Mouse (Mus musculus) heart, postnatal 4 days (tissue): ENCODE results near the gene Cryzl1. TPM values are rescaled to one million over a fixed set of nuclear protein-coding genes. Genes with fewer than 3 reads are reported as not detected.

Experiments used
- DNase-seq: peaks from one replicate; pipeline ENCODE4 v3.0.0; 2021
- total RNA-seq, 2 experiments: library from RNA; stranded (reverse); gene quantifications; 2 replicates each; pipeline ENCODE4 v1.2.3; 2021

Gene Cryzl1
- total RNA-seq, 2 experiments from 2014 or later, result 29.7 to 31.2 TPM

- DNase-seq, result no peak
Measured at GRCm38 (mm10) chr16:91640171-91640570, 88.6 kb downstream of the Cryzl1 start.

- no peak for DNase-seq
Measured at GRCm38 (mm10) chr16:91639636-91640035, 89.1 kb downstream of the Cryzl1 start.

Other genes with a start within 250 kb of the Cryzl1 start
- 10 to 100 TPM; 50.3 to 56.0 TPM for gene Ifnar1, start 243.7 kb downstream of the Cryzl1 start, total RNA-seq
- gene Ifngr2, start 181.9 kb downstream of the Cryzl1 start, total RNA-seq, result 10 to 100 TPM; 87.1 to 89.9 TPM
- 10 to 100 TPM; 38.9 to 40.9 TPM for gene Tmem50b, start 131.2 kb downstream of the Cryzl1 start, total RNA-seq
- gene Dnajc28, start 109.9 kb downstream of the Cryzl1 start, total RNA-seq, result 1 to 10 TPM; 4.5 to 5.7 TPM
- 10 to 100 TPM; 71.2 to 77.2 TPM for gene Gart, start 82.0 kb downstream of the Cryzl1 start, total RNA-seq
- gene Son, start 81.5 kb downstream of the Cryzl1 start, total RNA-seq, result 100 to 1,000 TPM; 234 to 236 TPM
- gene Donson, start 40.2 kb downstream of the Cryzl1 start, total RNA-seq, result 10 to 100 TPM; 15.5 to 15.7 TPM
- gene Itsn1, start 306 bp upstream of the Cryzl1 start, total RNA-seq, result 10 to 100 TPM; 37.9 to 50.7 TPM